Mouse (Mus musculus) heart, embryonic 10.5 days (tissue): Measurements from ENCODE around the gene Axin1. TPM values are rescaled to one million over a fixed set of nuclear protein-coding genes. Genes with fewer than 3 reads are reported as not detected.

Experiments
- DNase-seq: peaks from one replicate; pipeline ENCODE4 v3.0.0-alpha.2; 2017; ENCODE audit warnings: low spot score
- H3K27ac ChIP-seq: fragments of 300-500 bp; sonication (generic); 2 replicates; pipeline ENCODE4 v1.5.1; 2016; ENCODE audit warnings: mild to moderate bottlenecking
- H3K27me3 ChIP-seq: fragments of 300-500 bp; sonication (generic); 2 replicates; pipeline ENCODE4 v1.6.1; 2016; ENCODE audit warnings: mild to moderate bottlenecking; ENCODE audit not compliant: poor library complexity, insufficient read depth, severe bottlenecking
- H3K36me3 ChIP-seq: fragments of 300-500 bp; sonication (generic); 2 replicates; pipeline ENCODE4 v1.6.1; 2016; ENCODE audit warnings: mild to moderate bottlenecking, moderate library complexity
- H3K4me1 ChIP-seq: fragments of 300-500 bp; sonication (generic); 2 replicates; pipeline ENCODE4 v1.6.1; 2016; ENCODE audit warnings: mild to moderate bottlenecking
- H3K4me3 ChIP-seq: fragments of 300-500 bp; sonication (generic); 2 replicates; pipeline ENCODE4 v1.5.1; 2016; ENCODE audit warnings: mild to moderate bottlenecking, moderate library complexity
- H3K9me3 ChIP-seq: fragments of 300-500 bp; sonication (generic); 2 replicates; pipeline ENCODE4 v1.6.1; 2016; ENCODE audit warnings: mild to moderate bottlenecking, moderate library complexity
- WGBS: fragments of 180-500 bp; shearing (Covaris S2); methylation state at CpG from one replicate; pipeline ENCODE4 v1.1.7; 2016; 5-methylcytosine and 5-hydroxymethylcytosine counted together
- polyA plus RNA-seq: library from polyadenylated mRNA; unstranded; fragments of >200 nt; fragmentation: Nextera tagmentation; extraction: Ambion mirVana; gene quantifications from 2 replicates; pipeline ENCODE4 v1.2.1, GENCODE M21; 2016

Axin1 gene
- polyA plus RNA-seq, 1 experiment from 2014 or later = 7.0 TPM

DNA sequence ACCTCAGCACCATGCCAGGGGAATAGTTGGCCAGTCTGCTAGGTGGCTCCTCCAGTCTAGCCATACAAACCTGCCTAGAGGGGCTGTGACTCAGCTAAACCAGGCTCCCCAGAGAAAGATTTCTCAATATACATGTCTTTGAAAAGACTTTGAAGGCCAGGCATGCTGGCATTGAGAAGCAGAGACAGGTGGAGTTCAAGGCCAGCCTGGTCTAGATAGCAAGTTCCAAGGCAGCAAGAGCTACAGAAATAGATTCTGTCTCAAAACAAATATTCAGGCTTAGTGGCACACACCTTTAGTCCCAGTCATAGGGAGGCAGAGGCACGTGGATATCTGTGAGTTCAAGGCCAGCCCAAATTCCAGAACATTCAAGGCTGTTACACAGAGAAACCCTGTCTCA lies 67.9 kb downstream of the Axin1 start:
- WGBS = 71% methylated on average over 1 of the region's 1 CpGs
- H3K4me3 ChIP-seq = no peak overlapping the region
- no peaks in the 10 kb centered on the region for H3K9me3 ChIP-seq
- peaks cover 60% of the 10 kb centered on the region for H3K27me3 ChIP-seq
- no peak overlapping the region for H3K27ac ChIP-seq
- peaks cover 33% of the 10 kb centered on the region for H3K4me1 ChIP-seq
- no peak for DNase-seq
- no peaks in the 10 kb centered on the region for H3K36me3 ChIP-seq

DNA sequence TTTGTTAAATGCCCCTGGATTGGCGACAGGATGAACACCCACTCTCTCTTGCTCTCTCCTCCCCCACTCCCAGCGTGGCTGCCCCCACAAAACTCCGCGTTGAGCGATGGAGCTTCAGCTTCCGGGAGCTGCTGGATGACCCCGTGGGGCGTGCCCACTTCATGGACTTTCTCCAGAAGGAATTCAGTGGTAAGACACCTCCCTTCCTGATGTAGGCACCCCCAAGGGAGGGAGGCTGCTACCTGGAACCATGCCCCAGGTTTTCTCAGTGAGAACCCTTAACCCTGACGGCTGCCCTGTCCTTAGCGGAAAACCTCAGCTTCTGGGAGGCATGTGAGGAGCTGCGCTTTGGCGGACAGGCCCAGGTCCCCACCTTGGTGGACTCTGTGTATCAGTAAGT lies 69.2 kb downstream of the Axin1 start, which contains the start of gene Arhgdig:
Gene Arhgdig, minus strand, starts transcription at position 101 of the 400 bp plus-strand sequence.
- 84% methylated on average over 12 of the region's 12 CpGs for WGBS
- DNase-seq = no peak
- Histone ChIP-seq H3K27ac (no peak within 1 kb of the TSS), H3K27me3 (peaks cover 47% of the 10 kb centered on the region), H3K9me3 (no peaks in the 10 kb centered on the region), H3K4me1 (peaks cover 27% of the 10 kb centered on the region), H3K36me3 (no peaks in the 10 kb centered on the region), H3K4me3 (no peak within 1 kb of the TSS)

DNA sequence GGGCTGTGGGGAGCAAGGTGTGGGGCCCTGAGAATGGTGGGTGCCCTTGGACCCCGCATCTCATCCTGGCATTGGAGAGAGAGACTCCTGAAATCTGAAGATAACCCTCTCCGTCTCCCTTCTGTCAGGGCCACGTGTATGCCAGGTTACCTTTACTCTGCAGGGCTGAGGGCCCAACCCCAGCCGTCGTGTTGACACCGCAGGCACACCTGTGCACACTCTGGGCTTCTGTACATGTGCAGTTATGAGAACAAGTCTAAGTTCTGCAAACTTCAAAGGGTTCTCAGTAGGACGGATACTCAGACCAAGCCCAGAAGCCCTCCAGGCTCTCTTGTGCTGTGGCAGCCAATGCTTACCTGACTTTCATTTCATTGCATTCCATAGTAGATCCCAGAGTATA lies 73.8 kb downstream of the Axin1 start:
- Histone ChIP-seq H3K27me3 (peaks cover 10% of the 10 kb centered on the region; the same call in 1 of the 2 replicates), H3K4me3 (no peak overlapping the region), H3K4me1 (no peaks in the 10 kb centered on the region), H3K36me3 (no peaks in the 10 kb centered on the region), H3K9me3 (no peaks in the 10 kb centered on the region), H3K27ac (no peak overlapping the region)
- no peak for DNase-seq
- WGBS = 85% methylated on average over 7 of the region's 7 CpGs

DNA sequence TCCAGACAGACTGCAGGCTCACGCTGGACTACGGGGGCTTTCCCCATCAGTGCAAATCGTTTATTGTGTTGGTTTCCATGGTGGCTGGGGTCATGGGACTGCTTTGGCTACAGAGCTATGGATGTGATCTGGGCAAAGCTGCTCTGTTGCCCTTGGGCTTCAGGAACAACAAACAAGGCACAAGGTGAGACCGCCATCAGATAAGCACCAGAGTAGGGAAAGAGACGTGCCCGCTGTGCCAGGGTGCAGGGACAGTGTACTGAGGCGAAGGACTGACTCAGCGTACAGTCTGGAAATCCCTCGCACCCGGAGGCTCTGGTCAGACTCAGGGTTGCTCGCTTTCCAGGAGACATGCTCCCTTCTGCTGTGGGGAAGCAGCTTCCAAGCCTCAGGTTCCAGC lies 74.2 kb downstream of the Axin1 start:
- Histone ChIP-seq H3K4me1 (no peaks in the 10 kb centered on the region), H3K27me3 (peaks cover 10% of the 10 kb centered on the region; the same call in 1 of the 2 replicates), H3K4me3 (no peak overlapping the region), H3K9me3 (no peaks in the 10 kb centered on the region), H3K36me3 (0 out of 2 replicates have a peak, but pooled peaks cover 3% of the 10 kb centered on the region), H3K27ac (no peak overlapping the region; the same call in 1 of the 2 replicates)
- DNase-seq = no peak
- WGBS = 85% methylated on average over 11 of the region's 11 CpGs

DNA sequence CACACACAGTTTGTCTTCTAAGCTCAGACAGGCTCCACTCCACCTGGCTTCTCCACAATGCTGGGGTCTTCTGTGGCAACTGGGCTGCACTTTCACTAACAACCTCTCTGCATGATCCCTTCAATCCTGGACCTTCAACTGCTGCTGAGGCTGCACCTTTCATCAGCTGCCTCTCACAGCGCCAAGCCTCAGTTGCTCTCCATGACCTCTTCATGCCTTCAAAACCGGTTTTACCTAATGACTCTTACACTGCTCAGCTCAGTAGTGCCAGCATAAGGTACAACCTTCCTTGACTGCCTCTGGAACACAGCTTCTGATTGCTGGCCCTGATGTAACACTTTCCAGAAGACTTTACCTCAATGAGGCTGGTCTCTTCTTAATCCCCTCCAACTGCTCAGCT lies 83.0 kb downstream of the Axin1 start:
- Histone ChIP-seq H3K36me3 (peaks cover 7% of the 10 kb centered on the region; the same call in 1 of the 2 replicates), H3K27me3 (no peaks in the 10 kb centered on the region), H3K27ac (no peak overlapping the region), H3K9me3 (no peaks in the 10 kb centered on the region), H3K4me3 (no peak overlapping the region), H3K4me1 (peaks cover 6% of the 10 kb centered on the region; the same call in 1 of the 2 replicates)
- no peak for DNase-seq
- WGBS = 70% methylated on average over 2 of the region's 2 CpGs

DNA sequence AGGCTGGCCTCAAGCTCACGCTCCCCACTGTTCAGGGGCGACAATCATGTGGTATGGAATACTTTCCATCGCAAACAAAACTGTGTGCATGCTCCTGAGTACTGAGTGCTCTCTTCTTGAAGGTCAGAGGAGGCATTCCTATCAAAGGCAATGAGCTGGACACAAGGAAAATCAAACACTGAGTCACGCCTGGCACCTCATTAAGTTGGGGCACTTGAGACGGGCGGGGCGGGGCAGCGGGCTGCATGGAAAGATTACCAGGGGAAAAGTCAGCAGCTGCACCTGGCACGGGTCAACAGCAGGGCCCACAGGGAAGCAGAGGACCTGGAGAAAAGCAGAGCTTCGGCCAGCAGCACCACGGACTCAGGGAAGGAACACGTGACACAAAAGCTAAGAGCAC lies 86.7 kb downstream of the Axin1 start:
- Histone ChIP-seq H3K36me3 (no peaks in the 10 kb centered on the region), H3K27ac (no peak overlapping the region), H3K4me3 (no peak overlapping the region), H3K4me1 (peaks cover 6% of the 10 kb centered on the region; the same call in 1 of the 2 replicates), H3K9me3 (no peaks in the 10 kb centered on the region), H3K27me3 (no peaks in the 10 kb centered on the region)
- WGBS = 79% methylated on average over 12 of the region's 12 CpGs
- no peak for DNase-seq

DNA sequence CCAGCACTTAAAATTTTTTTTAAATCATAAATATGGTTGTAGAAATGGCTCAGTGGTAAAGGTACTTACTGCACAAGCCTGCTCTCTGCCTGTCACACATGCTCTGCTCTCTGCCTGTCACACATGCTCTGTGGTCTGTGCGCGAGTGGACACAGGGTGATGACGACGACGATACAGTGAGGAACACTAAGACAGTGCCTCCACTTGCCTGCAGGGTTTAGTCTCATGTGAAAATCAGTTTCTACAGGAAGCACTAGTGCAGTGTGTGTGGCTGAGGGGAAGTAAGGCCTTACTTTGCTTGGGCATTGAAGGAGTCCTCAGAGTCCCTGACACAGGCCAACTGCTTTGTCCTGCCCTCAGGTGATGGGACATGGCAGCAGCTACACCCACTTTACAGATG lies 91.3 kb downstream of the Axin1 start:
- H3K36me3 ChIP-seq = no peaks in the 10 kb centered on the region
- H3K9me3 ChIP-seq = no peaks in the 10 kb centered on the region
- no peaks in the 10 kb centered on the region for H3K27me3 ChIP-seq
- 85% methylated on average over 5 of the region's 5 CpGs for WGBS
- H3K27ac ChIP-seq = no peak overlapping the region
- no peak overlapping the region for H3K4me3 ChIP-seq
- DNase-seq = no peak
- peaks cover 6% of the 10 kb centered on the region; the same call in 1 of the 2 replicates for H3K4me1 ChIP-seq

DNA sequence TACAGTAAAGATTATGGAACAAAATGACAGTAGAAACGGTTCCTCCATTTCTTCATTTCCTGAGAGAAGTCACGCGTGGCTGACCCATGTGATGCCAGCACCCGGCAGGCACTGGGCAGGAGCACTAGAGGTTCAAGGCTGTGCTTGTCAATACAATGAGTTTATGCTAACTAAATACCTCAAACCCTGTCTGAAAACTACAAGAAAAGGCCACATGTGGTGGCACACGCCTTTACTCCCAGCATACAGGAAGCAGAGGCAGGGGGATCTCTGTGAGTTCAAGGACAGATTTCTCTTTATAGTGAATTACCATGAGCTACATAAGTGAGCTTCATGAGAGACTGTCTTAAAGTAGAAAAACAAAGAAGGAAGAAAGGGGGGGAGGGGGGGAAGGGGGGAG lies 92.7 kb downstream of the Axin1 start:
- Histone ChIP-seq H3K27me3 (no peaks in the 10 kb centered on the region), H3K4me1 (peaks cover 3% of the 10 kb centered on the region; the same call in 1 of the 2 replicates), H3K9me3 (no peaks in the 10 kb centered on the region), H3K27ac (no peak overlapping the region), H3K4me3 (no peak overlapping the region), H3K36me3 (no peaks in the 10 kb centered on the region)
- 85% methylated on average over 5 of the region's 5 CpGs for WGBS
- no peak for DNase-seq

DNA sequence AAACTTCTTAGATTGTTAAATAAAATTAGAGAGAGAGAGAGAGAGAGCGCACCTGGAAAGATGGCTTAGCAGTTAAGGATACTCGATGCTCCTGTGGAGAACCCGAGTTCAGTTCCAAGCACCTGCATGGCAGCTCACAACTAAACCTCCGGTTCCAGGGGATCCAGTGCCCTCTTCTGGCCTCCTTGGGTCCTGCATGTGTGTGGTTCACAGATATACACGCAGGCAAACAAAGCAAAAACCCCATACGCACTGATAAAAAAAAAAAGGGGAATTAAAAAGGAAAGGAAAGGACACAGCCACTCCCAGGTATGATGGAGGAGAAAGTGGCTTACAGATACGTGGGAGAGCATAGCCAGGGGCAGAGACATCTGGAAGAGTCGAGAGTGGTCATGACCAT lies 94.4 kb downstream of the Axin1 start:
- no peak overlapping the region for H3K27ac ChIP-seq
- DNase-seq = no peak
- no peaks in the 10 kb centered on the region for H3K9me3 ChIP-seq
- H3K27me3 ChIP-seq = no peaks in the 10 kb centered on the region
- peaks cover 3% of the 10 kb centered on the region; the same call in 1 of the 2 replicates for H3K4me1 ChIP-seq
- H3K4me3 ChIP-seq = no peak overlapping the region
- 69% methylated on average over 8 of the region's 8 CpGs for WGBS
- H3K36me3 ChIP-seq = no peaks in the 10 kb centered on the region

DNA sequence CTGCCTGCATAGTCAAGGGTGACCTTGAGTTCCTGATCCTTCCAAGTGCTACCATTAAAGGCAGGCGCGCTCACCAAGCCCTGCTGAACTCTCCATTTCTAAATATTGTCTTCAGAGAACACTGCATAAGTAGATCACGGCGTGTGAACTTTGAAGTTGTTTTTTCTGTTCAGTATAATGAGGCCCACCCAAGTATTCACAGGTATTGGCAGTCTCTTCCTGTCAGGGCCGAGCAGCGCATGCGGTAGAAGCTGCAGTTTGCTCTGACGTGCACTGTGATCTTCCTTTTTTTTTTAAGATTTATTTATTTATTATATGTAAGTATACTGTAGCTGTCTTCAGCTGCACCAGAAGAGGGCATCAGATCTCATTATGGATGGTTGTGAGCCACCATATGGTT lies 95.9 kb downstream of the Axin1 start:
- Histone ChIP-seq H3K27me3 (no peaks in the 10 kb centered on the region), H3K4me3 (no peak overlapping the region), H3K36me3 (no peaks in the 10 kb centered on the region), H3K4me1 (peaks cover 3% of the 10 kb centered on the region; the same call in 1 of the 2 replicates), H3K27ac (no peak overlapping the region), H3K9me3 (no peaks in the 10 kb centered on the region)
- WGBS = 89% methylated on average over 8 of the region's 8 CpGs
- no peak for DNase-seq

DNA sequence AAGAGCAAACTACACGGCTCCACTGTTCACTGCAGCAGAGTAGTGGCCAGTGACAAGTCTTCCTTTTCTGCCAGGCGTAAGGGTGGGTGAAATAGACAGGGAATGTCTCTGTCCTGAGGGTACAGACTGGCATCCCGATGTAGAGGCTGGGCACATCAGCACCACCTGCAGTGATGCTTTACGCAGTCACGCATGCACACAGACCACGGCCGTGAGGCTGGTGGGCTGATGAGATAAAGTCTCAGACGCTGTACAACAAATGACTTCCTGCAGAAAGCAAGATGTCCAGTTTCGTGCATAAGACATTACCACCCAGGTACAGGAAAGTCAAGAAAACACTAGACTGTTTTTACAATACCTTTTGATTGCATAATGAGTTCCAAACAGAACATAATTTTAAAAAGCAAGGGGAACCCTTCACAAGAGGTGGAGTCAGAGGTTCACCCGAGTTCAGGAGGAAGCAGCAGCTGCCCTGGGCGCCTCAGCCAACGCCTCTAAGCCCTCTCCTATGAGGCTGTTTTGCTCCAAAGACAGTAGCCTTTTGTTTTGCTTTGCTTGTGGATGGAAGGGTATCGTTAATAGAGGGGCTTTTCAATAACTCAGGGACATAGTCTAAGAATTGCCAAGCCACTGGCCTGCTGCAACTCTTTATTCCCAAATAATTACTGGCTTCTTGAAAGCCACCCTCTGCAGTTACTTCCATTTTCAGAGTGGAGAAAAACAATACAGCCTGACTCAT lies 96.8 kb downstream of the Axin1 start:
- DNase-seq = no peak
- no peaks in the 10 kb centered on the region for H3K9me3 ChIP-seq
- H3K4me3 ChIP-seq = no peak overlapping the region
- peaks cover 3% of the 10 kb centered on the region; the same call in 1 of the 2 replicates for H3K4me1 ChIP-seq
- H3K36me3 ChIP-seq = no peaks in the 10 kb centered on the region
- H3K27ac ChIP-seq = no peak overlapping the region
- 64% methylated on average over 13 of the region's 13 CpGs for WGBS
- no peaks in the 10 kb centered on the region for H3K27me3 ChIP-seq

DNA sequence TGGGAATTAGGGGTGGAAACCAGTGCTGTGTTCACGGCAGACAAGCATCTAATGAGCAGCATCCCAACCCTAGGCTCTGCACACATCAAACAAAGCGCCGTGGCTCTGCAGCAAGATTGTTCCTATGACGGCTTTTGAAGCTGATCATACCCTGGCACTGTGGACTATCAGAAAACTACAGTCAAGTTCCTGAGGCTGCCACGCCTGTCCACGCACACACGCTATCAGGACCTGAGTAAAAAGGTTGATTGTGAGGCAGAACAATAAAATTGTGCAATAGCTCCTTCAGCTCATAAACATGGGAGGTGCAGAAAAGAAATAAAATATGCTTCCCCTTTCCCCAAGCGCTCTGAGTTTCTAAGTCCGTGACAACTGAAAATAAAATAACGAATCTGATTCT lies 99.2 kb downstream of the Axin1 start:
- Histone ChIP-seq H3K9me3 (no peaks in the 10 kb centered on the region), H3K4me1 (peaks cover 10% of the 10 kb centered on the region; the same call in 1 of the 2 replicates), H3K27me3 (no peaks in the 10 kb centered on the region), H3K27ac (no peak overlapping the region), H3K4me3 (no peak overlapping the region), H3K36me3 (no peaks in the 10 kb centered on the region)
- DNase-seq = no peak
- 84% methylated on average over 10 of the region's 10 CpGs for WGBS

DNA sequence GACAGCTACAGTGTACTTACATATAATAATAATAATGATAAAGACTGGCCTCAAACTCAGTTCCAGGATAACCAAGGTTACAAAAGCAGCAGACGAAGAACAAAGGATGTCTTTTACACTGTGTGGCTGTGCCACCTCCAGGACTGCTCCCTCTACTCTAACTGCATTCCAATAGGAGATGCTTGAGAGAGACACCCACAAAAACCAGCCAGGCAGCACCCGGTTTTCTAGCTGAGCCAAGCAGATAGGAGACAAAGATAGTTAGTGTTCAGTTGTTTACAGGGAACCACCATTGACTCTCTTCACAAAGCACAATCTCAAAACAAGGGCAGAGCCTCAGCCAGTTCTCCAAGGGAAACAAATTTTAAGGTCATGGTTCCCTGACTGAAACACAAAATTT lies 101.1 kb downstream of the Axin1 start:
- DNase-seq = no peak
- no peaks in the 10 kb centered on the region for H3K9me3 ChIP-seq
- no peak overlapping the region for H3K27ac ChIP-seq
- H3K4me1 ChIP-seq = peaks cover 19% of the 10 kb centered on the region
- 70% methylated on average over 2 of the region's 2 CpGs for WGBS
- H3K27me3 ChIP-seq = no peaks in the 10 kb centered on the region
- H3K4me3 ChIP-seq = no peak overlapping the region
- no peaks in the 10 kb centered on the region for H3K36me3 ChIP-seq
